Mouse (Mus musculus) testis, adult 2 months (tissue): ENCODE data around the gene Tpp1. TPM values are rescaled to one million over a fixed set of nuclear protein-coding genes. Genes with fewer than 3 reads are reported as not detected.

Experiments used
- H3K27ac ChIP-seq: fragments of 200-500 bp; 2 replicates; pipeline ENCODE4 v1.5.1; 2012; ENCODE audit warnings: low read depth, low read length; ENCODE audit not compliant: control insufficient read depth, insufficient read depth
- H3K27me3 ChIP-seq: fragments of 200-500 bp; 2 replicates; pipeline ENCODE4 v1.6.1; 2012; ENCODE audit warnings: mild to moderate bottlenecking, low read length, moderate library complexity; ENCODE audit not compliant: control insufficient read depth, insufficient read depth
- H3K36me3 ChIP-seq: fragments of 200-500 bp; 2 replicates; pipeline ENCODE4 v1.6.1; 2012; ENCODE audit warnings: mild to moderate bottlenecking, low read length; ENCODE audit not compliant: control insufficient read depth, insufficient read depth
- H3K4me1 ChIP-seq: fragments of 200-500 bp; 2 replicates; pipeline ENCODE4 v1.6.1; 2012; ENCODE audit warnings: low read length; ENCODE audit not compliant: control insufficient read depth, insufficient read depth
- H3K4me3 ChIP-seq: fragments of 200-500 bp; 2 replicates; pipeline ENCODE4 v1.5.1; 2012; ENCODE audit warnings: low read depth, mild to moderate bottlenecking, low read length, moderate library complexity, mixed read lengths; ENCODE audit not compliant: control insufficient read depth
- CTCF ChIP-seq: fragments of 200-500 bp; IDR thresholded peaks from 2 replicates; pipeline ENCODE4 v1.5.1; 2012; ENCODE audit warnings: low read depth, mild to moderate bottlenecking, inconsistent platforms, low read length, moderate library complexity; ENCODE audit not compliant: control insufficient read depth, insufficient read depth, insufficient replicate concordance
- POLR2A ChIP-seq: fragments of 200-500 bp; IDR thresholded peaks from 2 replicates; pipeline ENCODE4 v1.6.1; 2012; ENCODE audit warnings: low read depth, mild to moderate bottlenecking, inconsistent platforms, low read length, moderate library complexity; ENCODE audit not compliant: control insufficient read depth
- polyA plus RNA-seq: library from polyadenylated mRNA; depleted of rRNA; stranded (reverse); fragments of >200 nt; gene quantifications from 2 replicates; pipeline ENCODE4 v1.2.3, GENCODE M21; 2012; rRNA removed

Gene Tpp1
- 9.9 and 10.5 TPM in 2 replicates for polyA plus RNA-seq

DNA sequence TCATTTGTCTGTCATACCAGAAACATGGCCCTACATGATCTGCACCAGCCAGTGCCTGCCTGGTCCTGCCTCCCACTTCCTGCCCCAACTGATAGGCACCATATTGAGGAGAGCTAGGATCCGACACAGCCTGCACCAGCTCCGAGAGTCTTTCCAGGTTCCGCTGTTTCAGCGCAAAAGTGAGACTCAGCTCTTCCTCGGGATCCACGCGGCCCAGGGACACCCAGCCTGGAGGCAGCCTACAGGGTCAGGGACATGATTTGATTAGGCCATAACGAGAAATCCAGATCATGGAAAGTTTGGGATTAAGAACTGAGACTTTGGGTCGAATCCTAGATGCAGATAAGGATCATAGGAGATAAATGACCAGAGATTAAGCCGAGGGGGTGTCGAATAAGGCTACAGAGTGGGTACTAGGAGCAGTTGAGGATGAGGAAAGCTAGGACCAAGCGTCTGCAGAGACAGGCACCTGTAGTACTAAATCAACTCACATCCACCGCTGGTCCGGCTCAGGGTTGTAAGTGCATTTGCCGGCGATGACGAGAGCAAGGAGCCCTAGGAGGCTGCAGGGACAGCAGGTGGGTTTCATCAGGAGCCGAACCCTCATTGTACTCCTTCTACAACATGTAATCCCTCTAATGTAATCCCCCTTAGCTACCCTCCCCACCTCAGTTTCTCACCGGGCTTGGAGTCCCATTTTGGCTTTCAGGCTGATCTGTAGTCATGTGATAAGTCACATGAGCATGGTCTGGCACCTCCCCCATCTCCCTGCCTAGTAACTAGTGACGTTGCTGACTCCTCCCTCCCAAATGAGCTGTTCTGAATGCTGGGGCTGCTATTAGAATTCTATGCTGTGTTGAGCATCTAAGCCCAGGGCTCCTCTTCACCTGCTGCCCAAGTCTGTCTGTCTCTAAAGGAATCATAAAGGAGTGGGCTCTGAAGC lies at the start of gene Tpp1:
Gene Tpp1, minus strand, starts transcription at position 745 of the 943 bp plus-strand sequence.
- no peaks in the 10 kb centered on the region for H3K36me3 ChIP-seq
- peaks cover 13% of the 10 kb centered on the region for H3K4me1 ChIP-seq
- no peak for TF ChIP-seq CTCF
- no peak for TF ChIP-seq POLR2A
- H3K27ac ChIP-seq = peak within 1 kb of the TSS; percentile 41; the same call in 1 of the 2 replicates
- H3K27me3 ChIP-seq = no peaks in the 10 kb centered on the region
- H3K4me3 ChIP-seq = peak within 1 kb of the TSS; percentile 86

DNA sequence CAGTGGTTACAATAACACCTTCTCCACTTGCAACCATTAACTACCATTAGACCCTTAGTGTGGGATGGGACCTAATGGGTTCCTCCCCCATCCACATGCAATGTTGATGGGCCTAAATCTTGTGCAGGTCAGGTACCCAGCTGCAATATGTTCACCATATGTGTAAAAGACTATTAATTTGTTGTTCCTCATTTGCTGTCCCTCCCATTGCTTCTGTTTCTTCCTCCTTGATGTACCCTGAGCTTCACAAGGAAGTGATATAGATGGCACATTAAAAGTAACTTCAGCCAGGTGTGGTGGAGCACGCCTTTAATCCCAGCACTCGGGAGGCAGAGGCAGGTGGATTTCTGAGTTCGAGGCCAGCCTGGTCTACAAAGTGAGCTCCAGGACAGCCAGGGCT lies 44.9 kb upstream of the Tpp1 start:
- Histone ChIP-seq H3K27me3 (no peaks in the 10 kb centered on the region), H3K4me3 (no peak overlapping the region), H3K36me3 (no peaks in the 10 kb centered on the region), H3K4me1 (no peaks in the 10 kb centered on the region; the same call in 1 of the 2 replicates), H3K27ac (no peak overlapping the region)
- TF ChIP-seq CTCF = no peak
- TF ChIP-seq POLR2A = no peak

DNA sequence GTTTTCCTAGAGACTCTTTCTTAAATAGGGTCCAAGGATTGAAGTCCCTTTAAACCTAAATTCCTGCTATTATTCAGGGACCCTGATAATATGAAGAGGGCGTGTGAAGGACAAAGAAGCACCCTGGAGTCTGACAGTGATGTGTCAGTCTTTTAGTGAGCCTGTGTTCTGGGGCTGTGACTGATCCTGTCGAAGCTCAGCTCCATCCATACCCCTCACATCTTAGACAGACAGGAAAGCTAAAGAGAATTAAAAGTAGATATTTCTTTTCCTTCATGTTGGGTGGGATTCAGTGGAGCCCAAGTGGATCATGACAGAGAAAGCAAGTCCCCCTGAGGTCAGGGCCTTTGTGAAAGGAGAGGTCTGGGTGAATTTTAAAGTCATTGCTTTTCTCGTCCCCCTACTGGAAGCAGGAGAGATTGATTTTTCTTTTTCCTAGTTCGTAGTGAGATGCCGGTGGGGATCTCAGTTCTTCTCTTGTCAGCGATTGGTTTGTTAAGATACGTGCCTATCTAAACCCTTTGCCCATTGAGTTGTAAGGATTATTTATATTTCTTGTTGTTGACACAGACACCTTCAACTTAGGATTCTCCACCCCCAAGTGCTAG lies 43.8 kb upstream of the Tpp1 start:
- H3K27me3 ChIP-seq = no peaks in the 10 kb centered on the region
- no peak for TF ChIP-seq CTCF
- TF ChIP-seq POLR2A = no peak
- H3K4me1 ChIP-seq = no peaks in the 10 kb centered on the region; the same call in 1 of the 2 replicates
- H3K27ac ChIP-seq = no peak overlapping the region
- H3K36me3 ChIP-seq = no peaks in the 10 kb centered on the region
- no peak overlapping the region for H3K4me3 ChIP-seq

DNA sequence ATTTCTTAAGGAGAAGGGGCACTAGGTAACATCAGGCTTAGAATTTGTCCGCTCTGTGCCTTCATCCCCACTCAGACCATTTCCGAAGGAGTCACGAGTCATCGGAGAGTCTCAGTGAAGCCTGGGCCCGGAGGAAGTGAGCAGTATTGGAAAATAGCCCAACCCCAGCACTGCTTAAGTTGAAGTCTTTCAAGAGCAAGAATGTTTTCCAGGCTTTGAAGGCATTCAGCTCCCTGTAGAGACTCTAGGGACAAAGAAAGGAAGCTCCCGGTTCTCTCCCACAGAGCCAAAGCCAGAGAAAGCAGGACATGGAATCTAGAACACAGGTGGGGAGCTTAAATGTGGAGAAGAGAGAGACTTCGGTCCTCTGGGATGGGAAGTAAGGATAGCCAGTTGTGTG lies 41.7 kb upstream of the Tpp1 start:
- TF ChIP-seq CTCF = no peak
- no peak for TF ChIP-seq POLR2A
- Histone ChIP-seq H3K27me3 (no peaks in the 10 kb centered on the region), H3K36me3 (no peaks in the 10 kb centered on the region), H3K4me3 (no peak overlapping the region), H3K27ac (no peak overlapping the region), H3K4me1 (no peaks in the 10 kb centered on the region; the same call in 1 of the 2 replicates)

DNA sequence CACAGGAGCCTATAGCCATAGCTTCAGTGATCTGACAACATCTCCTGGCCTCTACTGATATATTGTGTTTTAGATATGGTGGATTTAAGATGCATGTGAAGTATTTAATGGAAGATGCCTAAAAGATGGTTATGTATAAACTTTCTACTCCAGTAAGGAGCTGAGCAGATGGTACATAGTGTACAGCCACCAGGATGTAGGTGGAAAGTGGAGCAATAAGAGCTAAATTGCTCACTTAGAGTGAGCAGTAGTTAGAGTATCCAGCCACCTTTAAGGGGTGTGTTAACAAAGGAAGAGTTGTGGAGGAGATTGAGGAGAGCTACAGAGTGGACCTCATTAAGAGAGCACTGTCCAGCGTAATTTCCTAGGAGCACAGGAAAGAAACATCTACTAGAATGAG lies 39.1 kb upstream of the Tpp1 start:
- TF ChIP-seq POLR2A (no peak), CTCF (no peak)
- Histone ChIP-seq H3K4me3 (no peak overlapping the region), H3K4me1 (peaks cover 10% of the 10 kb centered on the region), H3K36me3 (no peaks in the 10 kb centered on the region), H3K27ac (no peak overlapping the region), H3K27me3 (peaks cover 4% of the 10 kb centered on the region; the same call in 1 of the 2 replicates)

DNA sequence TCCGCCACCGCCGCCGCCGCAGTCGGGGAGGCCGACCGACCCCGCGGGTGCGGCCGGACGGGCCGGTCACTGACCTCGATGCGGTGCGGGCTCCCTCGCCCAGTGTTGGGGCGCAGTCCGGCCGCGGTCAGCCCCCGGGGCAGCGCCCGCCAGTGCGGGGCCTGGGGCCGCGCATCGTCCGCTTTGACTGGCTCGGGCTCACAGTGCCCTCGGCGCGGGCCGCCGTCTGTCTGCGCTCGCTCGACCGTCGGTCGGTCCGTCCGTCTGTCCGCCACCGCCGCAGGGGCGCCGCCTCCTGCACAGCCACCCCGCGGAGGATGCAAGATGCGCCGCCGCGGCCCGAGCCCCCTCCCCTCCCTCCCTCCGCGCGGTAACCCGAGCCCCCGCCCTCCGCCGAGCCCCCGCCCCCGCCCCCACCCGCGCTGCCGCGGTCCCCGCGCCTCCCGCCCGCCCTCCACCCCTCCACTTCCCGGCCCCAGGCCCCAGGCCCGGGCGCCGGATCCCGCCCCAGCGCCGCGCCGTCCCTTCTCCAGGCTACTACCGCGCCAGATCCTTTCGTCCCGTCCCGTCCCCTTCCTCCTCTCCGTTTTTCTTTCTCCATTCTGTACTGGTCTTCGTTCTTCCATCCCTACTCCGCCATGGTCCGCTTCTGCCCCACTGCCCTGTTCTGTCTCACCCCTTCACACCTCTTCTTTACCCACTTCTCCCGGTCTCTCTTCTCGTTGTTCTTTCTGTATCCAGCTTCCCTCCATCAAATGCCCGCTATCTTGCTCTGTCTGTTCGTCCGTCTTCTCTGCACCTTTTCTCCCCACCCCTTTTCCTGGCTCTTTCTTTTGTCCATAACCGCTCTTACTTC lies 35.5 kb upstream of the Tpp1 start, which contains the start of gene Dchs1:
Gene Dchs1, minus strand, starts transcription at position 370 of the 856 bp plus-strand sequence.
- Histone ChIP-seq H3K27me3 (peaks cover 4% of the 10 kb centered on the region; the same call in 1 of the 2 replicates), H3K4me1 (peaks cover 10% of the 10 kb centered on the region), H3K27ac (no peak within 1 kb of the TSS), H3K4me3 (peak within 1 kb of the TSS; percentile 83), H3K36me3 (no peaks in the 10 kb centered on the region)
- TF ChIP-seq CTCF = no peak
- TF ChIP-seq POLR2A = no peak
